Mouse (Mus musculus) layer of hippocampus, adult 9-11 months (tissue): Measurements from ENCODE around the gene Rsph6a.

Source experiments
- DNase-seq: peaks from one replicate; pipeline ENCODE4 v3.0.0; 2022

The Rsph6a gene

GRCm38 (mm10) chr7:19107436-19107835 is 52.9 kb downstream of the Rsph6a start:
- no peak for DNase-seq

GRCm38 (mm10) chr7:19109565-19109964 is 55.1 kb downstream of the Rsph6a start:
- DNase-seq: no peak

- DNase-seq: peak; percentile 58
Observed at GRCm38 (mm10) chr7:19118028-19118771, 63.7 kb downstream of the Rsph6a start, which contains the start of gene Gm4969. Gene Gm4969 (minus strand): TSS chr7:19118368.

- no peak for DNase-seq
Observed at GRCm38 (mm10) chr7:19119083-19119482, 64.6 kb downstream of the Rsph6a start.

- DNase-seq: peak; percentile 97
Observed at GRCm38 (mm10) chr7:19119631-19120429, 65.3 kb downstream of the Rsph6a start, which contains the start of gene Fbxo46. Gene Fbxo46 (plus strand): TSS chr7:19119859.

- DNase-seq: no peak
Observed at GRCm38 (mm10) chr7:19121686-19122085, 67.2 kb downstream of the Rsph6a start.
